Mouse (Mus musculus) liver, embryonic 11.5 days (tissue): Measurements from ENCODE around the gene Hmga1. TPM values are rescaled to one million over a fixed set of nuclear protein-coding genes. Genes with fewer than 3 reads are reported as not detected.

Experiments
- ATAC-seq: fragments of 200-750 bp; cut with Nextera tagmentation; replicated peaks from 2 replicates; pipeline ENCODE4 v1.8.0; 2017; ENCODE audit warnings: moderate number of reproducible peaks, mild to moderate bottlenecking, moderate TSS enrichment, moderate library complexity; ENCODE audit not compliant: low FRiP score
- DNase-seq: peaks from one replicate; pipeline ENCODE4 v3.0.0-alpha.2; 2017; ENCODE audit warnings: low spot score
- H3K27ac ChIP-seq: fragments of 300-500 bp; sonication (generic); 2 replicates; pipeline ENCODE4 v1.5.1; 2014; ENCODE audit warnings: mild to moderate bottlenecking, low read depth, low read length, control low read depth
- H3K27me3 ChIP-seq: fragments of 300-500 bp; sonication (generic); replicated peaks from 2 replicates; pipeline ENCODE4 v1.6.1; 2014; ENCODE audit warnings: low read length, mixed read lengths; ENCODE audit not compliant: control insufficient read depth, insufficient read depth
- H3K36me3 ChIP-seq: fragments of 300-500 bp; sonication (generic); 2 replicates; pipeline ENCODE4 v1.6.1; 2014; ENCODE audit warnings: mild to moderate bottlenecking, low read length, moderate library complexity, mixed read lengths; ENCODE audit not compliant: control insufficient read depth, insufficient read depth
- H3K4me1 ChIP-seq: fragments of 300-500 bp; sonication (generic); replicated peaks from 2 replicates; pipeline ENCODE4 v1.6.1; 2014; ENCODE audit warnings: low read length, mixed read lengths; ENCODE audit not compliant: control insufficient read depth, insufficient read depth
- H3K4me2 ChIP-seq: fragments of 300-500 bp; sonication (generic); 2 replicates; pipeline ENCODE4 v1.6.1; 2014; ENCODE audit warnings: mild to moderate bottlenecking, control low read depth, moderate library complexity
- H3K4me3 ChIP-seq: fragments of 300-500 bp; sonication (generic); 2 replicates; pipeline ENCODE4 v1.5.1; 2014; ENCODE audit warnings: low read depth, low read length, control low read depth
- H3K9ac ChIP-seq: fragments of 300-500 bp; sonication (generic); 2 replicates; pipeline ENCODE4 v1.6.1; 2014; ENCODE audit warnings: low read depth, low read length, control low read depth
- H3K9me3 ChIP-seq: fragments of 300-500 bp; sonication (generic); 2 replicates; pipeline ENCODE4 v1.6.1; 2016; ENCODE audit warnings: low read length, inconsistent platforms, mixed read lengths; ENCODE audit not compliant: control insufficient read depth
- WGBS: fragments of 180-500 bp; shearing (Covaris S2); extraction: QIAGEN DNeasy Blood & Tissue Kit; methylation state at CpG from one replicate; pipeline ENCODE4 v1.1.7; 2014; 5-methylcytosine and 5-hydroxymethylcytosine counted together
- polyA plus RNA-seq: library from polyadenylated mRNA; unstranded; fragments of >200 nt; fragmentation: Nextera tagmentation; extraction: Ambion mirVana; gene quantifications from 2 replicates; pipeline ENCODE4 v1.2.1, GENCODE M21; 2014

The Hmga1 gene
- polyA plus RNA-seq, 1 experiment from 2014 or later = 675 TPM

- ATAC-seq (no peak), DNase-seq (no peak)
- no peaks in the 10 kb centered on the region for H3K36me3 ChIP-seq
- no peak overlapping the region for H3K27ac ChIP-seq
- peaks cover 4% of the 10 kb centered on the region; the same call in 1 of the 2 replicates for H3K4me1 ChIP-seq
- peaks cover 91% of the 10 kb centered on the region for H3K27me3 ChIP-seq
- H3K4me3 ChIP-seq = peak overlapping the region; percentile 48
- no peak overlapping the region for H3K9ac ChIP-seq
- H3K9me3 ChIP-seq = no peaks in the 10 kb centered on the region
- peak overlapping the region; percentile 80 for H3K4me2 ChIP-seq
- WGBS = 2% methylated on average over 64 of the region's 64 CpGs
Measured at GRCm38 (mm10) chr17:27511865-27512618, 44.3 kb upstream of the Hmga1 start.

GRCm38 (mm10) chr17:27512619-27513161, 43.6 kb upstream of the Hmga1 start:
- H3K4me3 ChIP-seq = peak overlapping the region; percentile 48
- H3K36me3 ChIP-seq = no peaks in the 10 kb centered on the region
- ATAC-seq (no peak), DNase-seq (no peak)
- no peaks in the 10 kb centered on the region for H3K9me3 ChIP-seq
- peaks cover 4% of the 10 kb centered on the region; the same call in 1 of the 2 replicates for H3K4me1 ChIP-seq
- 1% methylated on average over 59 of the region's 78 CpGs for WGBS
- H3K27me3 ChIP-seq = peaks cover 89% of the 10 kb centered on the region
- H3K9ac ChIP-seq = no peak overlapping the region
- H3K27ac ChIP-seq = no peak overlapping the region
- peak overlapping the region; percentile 80 for H3K4me2 ChIP-seq

- Histone ChIP-seq H3K9me3 (no peaks in the 10 kb centered on the region), H3K9ac (no peak overlapping the region), H3K27me3 (peaks cover 86% of the 10 kb centered on the region), H3K4me3 (peak overlapping the region; percentile 48), H3K4me1 (peaks cover 4% of the 10 kb centered on the region; the same call in 1 of the 2 replicates), H3K36me3 (no peaks in the 10 kb centered on the region), H3K27ac (no peak overlapping the region), H3K4me2 (peak overlapping the region; percentile 80)
- ATAC-seq = no peak
- 3% methylated on average over 43 of the region's 66 CpGs for WGBS
- DNase-seq = no peak
Measured at GRCm38 (mm10) chr17:27513279-27513915, 42.9 kb upstream of the Hmga1 start.

- DNase-seq (no peak), ATAC-seq (no peak)
- H3K9ac ChIP-seq = no peak overlapping the region
- H3K4me1 ChIP-seq = peaks cover 4% of the 10 kb centered on the region; the same call in 1 of the 2 replicates
- H3K27me3 ChIP-seq = peaks cover 86% of the 10 kb centered on the region
- 32% methylated on average over 27 of the region's 27 CpGs for WGBS
- H3K4me2 ChIP-seq = peak overlapping the region; percentile 80
- no peak overlapping the region for H3K27ac ChIP-seq
- H3K36me3 ChIP-seq = no peaks in the 10 kb centered on the region
- no peaks in the 10 kb centered on the region for H3K9me3 ChIP-seq
- H3K4me3 ChIP-seq = peak overlapping the region; percentile 48; the same call in 1 of the 2 replicates
Measured at GRCm38 (mm10) chr17:27513916-27514762, 42.2 kb upstream of the Hmga1 start.

GRCm38 (mm10) chr17:27518296-27518695, 38.0 kb upstream of the Hmga1 start:
- ATAC-seq (no peak), DNase-seq (no peak)
- no peak overlapping the region for H3K9ac ChIP-seq
- no peak overlapping the region for H3K27ac ChIP-seq
- H3K9me3 ChIP-seq = no peaks in the 10 kb centered on the region
- 39% methylated on average over 9 of the region's 9 CpGs for WGBS
- H3K4me1 ChIP-seq = no peaks in the 10 kb centered on the region
- H3K36me3 ChIP-seq = no peaks in the 10 kb centered on the region
- peaks cover 72% of the 10 kb centered on the region for H3K27me3 ChIP-seq
- no peak overlapping the region for H3K4me2 ChIP-seq
- no peak overlapping the region for H3K4me3 ChIP-seq

- ATAC-seq = no peak
- no peak overlapping the region for H3K27ac ChIP-seq
- H3K4me2 ChIP-seq = no peak overlapping the region
- H3K4me3 ChIP-seq = no peak overlapping the region
- H3K4me1 ChIP-seq = no peaks in the 10 kb centered on the region
- DNase-seq = no peak
- H3K36me3 ChIP-seq = no peaks in the 10 kb centered on the region
- H3K27me3 ChIP-seq = peaks cover 65% of the 10 kb centered on the region
- H3K9me3 ChIP-seq = no peaks in the 10 kb centered on the region
- WGBS = 44% methylated on average over 15 of the region's 15 CpGs
- no peak overlapping the region for H3K9ac ChIP-seq
Measured at GRCm38 (mm10) chr17:27518700-27519595, 37.3 kb upstream of the Hmga1 start.

GRCm38 (mm10) chr17:27520557-27520956, 35.7 kb upstream of the Hmga1 start:
- WGBS = 1% methylated on average over 27 of the region's 27 CpGs
- peak overlapping the region; percentile 15 for H3K4me2 ChIP-seq
- H3K9me3 ChIP-seq = no peaks in the 10 kb centered on the region
- DNase-seq (peak; percentile 67), ATAC-seq (no peak)
- H3K4me3 ChIP-seq = no peak overlapping the region
- no peak overlapping the region for H3K9ac ChIP-seq
- peaks cover 49% of the 10 kb centered on the region for H3K27me3 ChIP-seq
- no peak overlapping the region for H3K27ac ChIP-seq
- H3K4me1 ChIP-seq = no peaks in the 10 kb centered on the region
- H3K36me3 ChIP-seq = no peaks in the 10 kb centered on the region
